ENCODE assay signal across 8 mouse cellular contexts in the genomic region with DNA sequence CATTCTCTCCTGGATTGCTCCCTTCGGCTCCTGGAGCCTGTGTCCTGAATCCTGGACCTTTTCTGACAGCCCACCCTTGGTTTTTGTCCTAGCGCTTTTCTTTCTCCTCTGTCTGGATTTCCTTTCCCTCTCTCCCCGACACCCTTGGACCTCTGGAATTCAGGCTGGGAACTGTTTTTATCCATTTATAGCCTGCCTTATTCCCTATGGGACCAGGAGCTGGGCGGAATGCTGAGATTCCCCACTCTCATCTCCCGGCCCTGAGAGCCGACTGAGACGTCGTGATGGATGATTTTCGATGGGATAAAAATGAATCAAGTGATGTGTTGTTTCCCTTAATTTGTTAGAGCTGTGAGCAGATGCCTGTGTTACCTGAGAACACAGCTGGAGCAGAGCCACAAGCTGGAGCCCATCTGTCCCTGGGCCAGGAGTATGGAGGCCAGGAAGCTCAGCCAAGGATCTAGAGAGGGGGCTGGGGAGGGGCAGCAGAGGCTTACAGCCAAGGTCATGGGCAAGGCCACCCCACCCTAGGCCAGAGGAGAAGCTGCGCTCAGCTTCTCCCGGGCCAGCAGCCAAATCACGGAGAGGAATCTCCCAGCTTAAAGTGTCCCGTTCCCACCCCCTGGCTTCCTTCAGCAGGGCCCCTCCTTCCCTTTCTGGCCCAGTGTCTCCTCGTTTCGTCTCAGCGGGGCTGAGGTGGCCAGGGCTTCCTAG.
DNase-seq lines count a peak whose midpoint lies in the region; ATAC-seq and TF ChIP-seq lines count a peak whose summit lies in the region.

No protein-coding gene starts in this region.

- no peak for TF ChIP-seq CTCF in gastrocnemius, adult 2 months (IDR thresholded peaks at IDR 0.05)
- TF ChIP-seq CTCF in hindbrain, postnatal 0 days (IDR thresholded peaks at IDR 0.05; ENCODE audit: low read depth): no peak

- no peak for ATAC-seq in hindbrain, embryonic 11.5 days (ENCODE audit: low FRiP score)
- peak; percentile 45; the same call in 1 of the 2 replicates for ATAC-seq in hindbrain, postnatal 0 days

- H3K9ac ChIP-seq in hindbrain, embryonic 11.5 days (ENCODE audit: low read depth, low read length): no peak overlapping the region
- no peak overlapping the region for H3K9ac ChIP-seq in hindbrain, postnatal 0 days (replicated peaks; ENCODE audit: low read length)

- H3K9me3 ChIP-seq in hindbrain, embryonic 11.5 days (ENCODE audit: control insufficient read depth, low read length): no peaks in the 10 kb centered on the region
- H3K9me3 ChIP-seq in hindbrain, embryonic 10.5 days: no peaks in the 10 kb centered on the region
- no peaks in the 10 kb centered on the region for H3K9me3 ChIP-seq in hindbrain, postnatal 0 days (ENCODE audit: low read length)

- no peak overlapping the region for H3K4me3 ChIP-seq in hindbrain, embryonic 11.5 days (ENCODE audit: low read depth, low read length)
- H3K4me3 ChIP-seq in hindbrain, embryonic 10.5 days: no peak overlapping the region
- H3K4me3 ChIP-seq in gastrocnemius, adult 2 months: peak overlapping the region; percentile 46
- no peak overlapping the region for H3K4me3 ChIP-seq in hindbrain, postnatal 0 days (ENCODE audit: low read length)

- no peaks in the 10 kb centered on the region for H3K36me3 ChIP-seq in hindbrain, embryonic 11.5 days (ENCODE audit: control insufficient read depth, insufficient read depth, low read length)
- peaks cover 96% of the 10 kb centered on the region for H3K36me3 ChIP-seq in hindbrain, embryonic 10.5 days
- H3K36me3 ChIP-seq in hindbrain, postnatal 0 days (ENCODE audit: insufficient read depth, low read length): no peaks in the 10 kb centered on the region

- DNase-seq in hindbrain, embryonic 11.5 days (ENCODE audit: low spot score): no peak
- no peak for DNase-seq in hindbrain, embryonic 10.5 days (ENCODE audit: low spot score)
- DNase-seq in gastrocnemius, adult 2 months: peak; percentile 92
- peak; percentile 33 for DNase-seq in hindbrain, postnatal 0 days (ENCODE audit: low spot score)
- peak; percentile 35 for DNase-seq in lung, postnatal 14 days
- no peak for DNase-seq in right cerebral cortex, postnatal 14 days
- DNase-seq in yolk sac, embryonic 10.5 days (ENCODE audit: low spot score): no peak
- DNase-seq in layer of hippocampus, postnatal 36 days: no peak

- WGBS in hindbrain, embryonic 11.5 days: 77% methylated on average over 16 of the region's 16 CpGs
- 85% methylated on average over 16 of the region's 16 CpGs for WGBS in hindbrain, embryonic 10.5 days
- WGBS in hindbrain, postnatal 0 days: 30% methylated on average over 16 of the region's 16 CpGs

- no peaks in the 10 kb centered on the region for H3K27me3 ChIP-seq in hindbrain, embryonic 11.5 days (ENCODE audit: control insufficient read depth, insufficient read depth, low read length)
- no peaks in the 10 kb centered on the region for H3K27me3 ChIP-seq in hindbrain, embryonic 10.5 days (ENCODE audit: insufficient read depth, poor library complexity, severe bottlenecking)
- H3K27me3 ChIP-seq in hindbrain, postnatal 0 days (ENCODE audit: insufficient read depth, low read length): no peaks in the 10 kb centered on the region

- no peak overlapping the region for H3K4me2 ChIP-seq in hindbrain, embryonic 11.5 days (replicated peaks; ENCODE audit: low read depth, low read length)
- H3K4me2 ChIP-seq in hindbrain, postnatal 0 days (ENCODE audit: low read depth, low read length): no peak overlapping the region

- 0 out of 2 replicates have a peak overlapping the region, but pooled peaks have one; percentile 6 for H3K27ac ChIP-seq in hindbrain, embryonic 11.5 days (ENCODE audit: low read depth, low read length)
- H3K27ac ChIP-seq in hindbrain, embryonic 10.5 days: no peak overlapping the region
- peak overlapping the region; percentile 72 for H3K27ac ChIP-seq in gastrocnemius, adult 2 months
- H3K27ac ChIP-seq in hindbrain, postnatal 0 days: 0 out of 2 replicates have a peak overlapping the region, but pooled peaks have one; percentile 27

- intact Hi-C loops in gastrocnemius, adult 2 months (cut with DNase I): loop anchor here (10.0 kb wide), 1 partner anchor 184 kb away; no protein-coding TSS in a partner anchor

- H3K4me1 ChIP-seq in hindbrain, embryonic 11.5 days (replicated peaks; ENCODE audit: control insufficient read depth, insufficient read depth, low read length): no peaks in the 10 kb centered on the region; the same call in 1 of the 2 replicates
- peaks cover 20% of the 10 kb centered on the region for H3K4me1 ChIP-seq in hindbrain, embryonic 10.5 days (replicated peaks)
- H3K4me1 ChIP-seq in hindbrain, postnatal 0 days (ENCODE audit: insufficient read depth, low read length): no peaks in the 10 kb centered on the region

Comparison
In these comparisons a context has a peak if more than half of its experiments do, and no peak if none do; other contexts are left out.
1. DNase-seq: peak in gastrocnemius, adult 2 months (single experiment), hindbrain, postnatal 0 days (single experiment) and lung, postnatal 14 days (single experiment); none in hindbrain, embryonic 11.5 days (single experiment), hindbrain, embryonic 10.5 days (single experiment), right cerebral cortex, postnatal 14 days (single experiment), yolk sac, embryonic 10.5 days (single experiment) and layer of hippocampus, postnatal 36 days (0 of 2).